Mouse (Mus musculus) kidney, postnatal 0 days (tissue): ENCODE results near the gene Zfp141. TPM values are rescaled to one million over a fixed set of nuclear protein-coding genes. Genes with fewer than 3 reads are reported as not detected.
"Not testable (repeated sequence)": the region's sequence is repeated elsewhere in the genome, so short reads cannot be mapped to it uniquely, and the experiment has no call there.

Source experiments
- ATAC-seq: fragments of 200-750 bp; cut with Nextera tagmentation; replicated peaks from 2 replicates; pipeline ENCODE4 v1.8.0; 2017; ENCODE audit warnings: low read depth, moderate number of reproducible peaks, moderate TSS enrichment, moderate library complexity; ENCODE audit not compliant: low FRiP score
- DNase-seq: peaks from one replicate; pipeline ENCODE4 v3.0.0-alpha.2; 2016; ENCODE audit warnings: low spot score
- H3K27ac ChIP-seq: fragments of 300-500 bp; sonication (generic); 2 replicates; pipeline ENCODE4 v1.5.1; 2014; ENCODE audit warnings: mild to moderate bottlenecking
- H3K27me3 ChIP-seq: fragments of 300-500 bp; sonication (generic); 2 replicates; pipeline ENCODE4 v1.6.1; 2014; ENCODE audit warnings: low read length, mixed read lengths; ENCODE audit not compliant: insufficient read depth
- H3K36me3 ChIP-seq: fragments of 300-500 bp; sonication (generic); 2 replicates; pipeline ENCODE4 v1.6.1; 2014; ENCODE audit warnings: low read length, mixed read lengths; ENCODE audit not compliant: insufficient read depth
- H3K4me1 ChIP-seq: fragments of 300-500 bp; sonication (generic); replicated peaks from 2 replicates; pipeline ENCODE4 v1.6.1; 2014; ENCODE audit warnings: antibody characterized with exemption, low read length, mixed read lengths; ENCODE audit not compliant: insufficient read depth
- H3K4me2 ChIP-seq: fragments of 300-500 bp; sonication (generic); 2 replicates; pipeline ENCODE4 v1.6.1; 2014; ENCODE audit warnings: mild to moderate bottlenecking, low read length, moderate library complexity, mixed read lengths
- H3K4me3 ChIP-seq: fragments of 300-500 bp; sonication (generic); replicated peaks from 2 replicates; pipeline ENCODE4 v1.5.1; 2014; ENCODE audit warnings: low read depth, low read length
- H3K9ac ChIP-seq: fragments of 300-500 bp; sonication (generic); 2 replicates; pipeline ENCODE4 v1.6.1; 2014; ENCODE audit warnings: low read depth, low read length
- H3K9me3 ChIP-seq: fragments of 300-500 bp; sonication (generic); replicated peaks from 2 replicates; pipeline ENCODE4 v1.6.1; 2016; ENCODE audit warnings: low read length, inconsistent platforms, mixed read lengths
- CTCF ChIP-seq: IDR thresholded peaks from 2 replicates; pipeline ENCODE4 v1.5.1; 2016; ENCODE audit warnings: antibody characterized with exemption, low read depth, mild to moderate bottlenecking, moderate library complexity
- WGBS: fragments of 180-500 bp; shearing (Covaris S2); extraction: QIAGEN DNeasy Blood & Tissue Kit; methylation state at CpG from one replicate; pipeline ENCODE4 v1.1.7; 2014; 5-methylcytosine and 5-hydroxymethylcytosine counted together
- polyA plus RNA-seq: library from polyadenylated mRNA; unstranded; fragments of >200 nt; fragmentation: Nextera tagmentation; extraction: Ambion mirVana; gene quantifications from 2 replicates; pipeline ENCODE4 v1.2.1, GENCODE M21; 2015

Zfp141 gene
- 6.4 and 6.9 TPM in 2 replicates for polyA plus RNA-seq

- WGBS = 2% methylated on average over 18 of the region's 18 CpGs
- Histone ChIP-seq H3K4me2 (peak within 1 kb of the TSS; percentile 63), H3K4me3 (peak within 1 kb of the TSS; percentile 60), H3K9ac (peak within 1 kb of the TSS; percentile 72)
- H3K36me3 ChIP-seq, H3K27ac ChIP-seq, H3K9me3 ChIP-seq, H3K4me1 ChIP-seq, H3K27me3 ChIP-seq: not testable (repeated sequence)
- peak; percentile 94 for DNase-seq
- peak; percentile 99 for ATAC-seq
Measured at GRCm38 (mm10) chr7:42505588-42505987, at the start of gene Zfp141. Zfp141 (minus strand) TSS chr7:42505740.

GRCm38 (mm10) chr7:42551766-42552165 is 46.2 kb upstream of the Zfp141 start:
- Histone ChIP-seq H3K9me3 (no peaks in the 10 kb centered on the region), H3K9ac (no peak overlapping the region), H3K27me3 (no peaks in the 10 kb centered on the region), H3K27ac (no peak overlapping the region), H3K4me3 (no peak overlapping the region), H3K4me2 (no peak overlapping the region), H3K4me1 (no peaks in the 10 kb centered on the region), H3K36me3 (no peaks in the 10 kb centered on the region)
- DNase-seq (no peak), ATAC-seq (no peak)
- no peak for TF ChIP-seq CTCF
- WGBS = 81% methylated on average over 3 of the region's 3 CpGs

DNA sequence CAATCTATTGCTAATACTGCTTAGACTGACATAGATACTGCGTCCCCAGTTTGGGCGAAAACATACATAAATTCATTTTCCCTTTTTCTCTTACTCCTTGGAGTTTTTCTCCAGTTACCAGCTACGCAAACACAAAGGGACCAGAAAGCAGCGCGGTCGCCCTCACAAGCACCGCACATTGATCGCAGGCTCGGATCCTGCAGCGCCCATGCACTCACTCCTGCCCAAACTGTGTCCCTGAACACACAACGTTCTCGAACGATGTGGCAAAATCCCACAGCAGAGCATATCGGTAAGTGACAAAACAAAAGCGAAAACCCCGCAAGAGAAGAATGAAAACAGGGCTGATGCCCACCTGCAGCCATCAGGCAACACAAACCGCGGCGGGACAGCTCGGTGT is 354 bp downstream of the Zfp141 start:
- H3K9me3 ChIP-seq = no peaks in the 10 kb centered on the region
- no peak for TF ChIP-seq CTCF
- no peak overlapping the region for H3K27ac ChIP-seq
- H3K36me3 ChIP-seq = 0 out of 2 replicates have a peak, but pooled peaks cover 7% of the 10 kb centered on the region
- no peaks in the 10 kb centered on the region for H3K4me1 ChIP-seq
- no peaks in the 10 kb centered on the region for H3K27me3 ChIP-seq
- H3K9ac ChIP-seq = peak overlapping the region; percentile 72
- DNase-seq (peak; percentile 28), ATAC-seq (peak; percentile 52)
- peak overlapping the region; percentile 60 for H3K4me3 ChIP-seq
- WGBS = under 1% methylated on average over 20 of the region's 20 CpGs
- H3K4me2 ChIP-seq = peak overlapping the region; percentile 63

GRCm38 (mm10) chr7:42498248-42498647 is 7.3 kb downstream of the Zfp141 start:
- Histone ChIP-seq H3K9ac (no peak overlapping the region), H3K4me3 (no peak overlapping the region), H3K27me3 (no peaks in the 10 kb centered on the region), H3K36me3 (0 out of 2 replicates have a peak, but pooled peaks cover 7% of the 10 kb centered on the region), H3K4me2 (no peak overlapping the region), H3K27ac (no peak overlapping the region), H3K4me1 (no peaks in the 10 kb centered on the region), H3K9me3 (no peaks in the 10 kb centered on the region; the same call in 1 of the 2 replicates)
- no peak for DNase-seq
- WGBS = 98% methylated on average over 5 of the region's 5 CpGs
- TF ChIP-seq CTCF = no peak
- no peak for ATAC-seq

DNA sequence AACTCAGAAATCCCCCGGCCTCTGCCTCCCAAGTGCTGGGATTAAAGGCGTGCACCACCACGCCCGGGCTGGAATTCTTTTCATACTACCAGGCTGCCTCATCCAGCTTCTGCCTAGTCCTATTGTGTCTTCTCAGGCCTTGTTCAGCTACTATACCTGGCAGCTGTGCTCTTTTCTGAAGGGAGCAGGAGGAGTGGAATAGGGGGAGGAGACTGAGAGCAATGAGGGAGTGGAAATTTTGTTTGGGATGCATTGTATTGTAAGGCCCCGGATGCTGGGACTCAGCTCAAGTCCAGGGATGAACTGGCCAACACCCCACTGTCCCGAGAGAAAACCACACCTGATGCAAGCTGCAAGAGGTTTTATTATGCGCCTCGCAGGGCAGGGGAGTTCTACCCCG is 8.2 kb downstream of the Zfp141 start:
- no peak overlapping the region for H3K4me3 ChIP-seq
- no peaks in the 10 kb centered on the region for H3K27me3 ChIP-seq
- no peak overlapping the region for H3K9ac ChIP-seq
- H3K4me2 ChIP-seq = no peak overlapping the region
- H3K36me3 ChIP-seq = 0 out of 2 replicates have a peak, but pooled peaks cover 7% of the 10 kb centered on the region
- ATAC-seq (no peak), DNase-seq (no peak)
- H3K9me3 ChIP-seq = no peaks in the 10 kb centered on the region; the same call in 1 of the 2 replicates
- TF ChIP-seq CTCF = no peak
- 90% methylated on average over 9 of the region's 9 CpGs for WGBS
- H3K4me1 ChIP-seq = no peaks in the 10 kb centered on the region
- H3K27ac ChIP-seq = no peak overlapping the region

DNA sequence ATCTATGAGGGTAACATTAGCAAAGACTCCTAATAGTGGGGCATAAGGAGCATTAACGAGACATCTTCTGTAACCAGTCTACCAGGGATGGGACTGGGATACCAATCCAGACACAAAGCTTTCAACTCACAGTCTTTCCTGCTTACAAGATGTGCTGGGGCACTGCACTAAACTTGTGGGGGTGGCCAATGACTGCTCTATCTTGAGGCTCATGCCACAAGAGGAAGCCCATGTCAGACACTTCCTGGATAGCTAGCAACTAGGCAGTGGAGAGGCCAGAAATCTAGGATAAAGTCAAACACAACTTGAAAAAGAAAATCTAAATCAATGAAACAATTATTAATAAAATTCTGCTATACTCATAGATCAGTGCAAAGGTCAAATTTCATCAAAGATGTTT is 9.3 kb downstream of the Zfp141 start:
- Histone ChIP-seq H3K27me3 (no peaks in the 10 kb centered on the region), H3K9me3 (no peaks in the 10 kb centered on the region; the same call in 1 of the 2 replicates), H3K27ac (no peak overlapping the region), H3K4me3 (no peak overlapping the region), H3K36me3 (0 out of 2 replicates have a peak, but pooled peaks cover 6% of the 10 kb centered on the region), H3K9ac (no peak overlapping the region), H3K4me2 (no peak overlapping the region), H3K4me1 (no peaks in the 10 kb centered on the region)
- 100% methylated on average over 1 of the region's 1 CpGs for WGBS
- no peak for TF ChIP-seq CTCF
- ATAC-seq (no peak), DNase-seq (no peak)

GRCm38 (mm10) chr7:42490859-42491258 is 14.7 kb downstream of the Zfp141 start:
- DNase-seq = no peak
- Histone ChIP-seq H3K4me2 (no peak overlapping the region), H3K36me3 (0 out of 2 replicates have a peak, but pooled peaks cover 14% of the 10 kb centered on the region), H3K9ac (no peak overlapping the region), H3K9me3 (no peaks in the 10 kb centered on the region; the same call in 1 of the 2 replicates), H3K27ac (no peak overlapping the region), H3K4me1 (no peaks in the 10 kb centered on the region), H3K4me3 (no peak overlapping the region), H3K27me3 (no peaks in the 10 kb centered on the region)
- WGBS = 94% methylated on average over 5 of the region's 5 CpGs
- TF ChIP-seq CTCF = no peak
- no peak for ATAC-seq
